Mouse (Mus musculus): Measurements from ENCODE around the gene Gramd4.
"Not testable (repeated sequence)": the region's sequence is repeated elsewhere in the genome, so short reads cannot be mapped to it uniquely, and the experiment has no call there.

Gramd4 gene

DNA sequence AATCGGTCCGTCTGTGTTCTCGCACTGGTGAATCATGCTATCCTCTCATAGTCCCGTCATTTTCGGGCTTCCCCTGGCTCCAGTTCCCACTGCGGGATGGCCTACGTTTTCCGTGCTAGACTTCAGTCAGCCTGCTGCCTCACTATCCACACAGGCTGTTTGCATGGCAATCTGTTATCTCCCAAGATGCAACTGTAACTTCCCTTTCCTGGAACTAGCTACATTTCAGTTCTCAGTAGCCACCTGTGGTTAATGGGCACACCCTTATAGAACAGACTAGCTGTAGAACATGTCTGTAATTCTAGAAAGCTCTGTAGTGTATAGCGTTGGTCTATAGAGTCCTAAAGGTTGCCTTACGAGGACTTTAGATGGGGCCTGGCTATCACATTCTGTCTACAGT lies 6.3 kb upstream of the Gramd4 start:
- DNase-seq (ENCODE audit: low spot score), result no peak

DNA sequence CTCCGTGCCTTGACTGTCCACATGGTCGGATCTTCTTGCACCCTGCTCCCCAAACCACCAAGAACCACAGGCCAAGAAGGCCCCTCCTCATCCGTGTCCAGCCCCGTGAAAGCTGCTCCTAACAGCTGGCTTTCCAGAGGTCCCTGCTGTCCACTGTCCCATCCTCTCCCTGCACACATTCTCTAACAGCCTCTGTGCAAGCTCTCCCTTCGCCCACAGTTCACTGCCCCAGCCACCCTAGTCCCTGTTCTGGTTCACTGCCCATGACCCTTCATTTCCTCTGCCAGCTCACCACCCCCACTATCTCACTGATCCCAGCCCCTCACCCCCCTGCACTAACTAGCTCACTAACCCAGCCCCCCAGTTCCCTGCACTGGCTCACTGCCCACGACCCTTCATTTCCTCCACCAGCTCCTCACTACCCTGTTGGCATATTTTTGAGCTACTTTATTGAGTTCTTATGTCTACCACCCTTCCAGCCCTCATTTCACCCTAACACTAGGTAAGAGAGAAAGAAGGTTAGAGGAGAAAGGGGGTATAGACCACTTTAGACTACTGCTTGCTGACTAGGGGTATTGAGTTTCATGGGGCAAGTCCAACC lies 5.5 kb upstream of the Gramd4 start:
- DNase-seq (ENCODE audit: low spot score), result no peak

DNA sequence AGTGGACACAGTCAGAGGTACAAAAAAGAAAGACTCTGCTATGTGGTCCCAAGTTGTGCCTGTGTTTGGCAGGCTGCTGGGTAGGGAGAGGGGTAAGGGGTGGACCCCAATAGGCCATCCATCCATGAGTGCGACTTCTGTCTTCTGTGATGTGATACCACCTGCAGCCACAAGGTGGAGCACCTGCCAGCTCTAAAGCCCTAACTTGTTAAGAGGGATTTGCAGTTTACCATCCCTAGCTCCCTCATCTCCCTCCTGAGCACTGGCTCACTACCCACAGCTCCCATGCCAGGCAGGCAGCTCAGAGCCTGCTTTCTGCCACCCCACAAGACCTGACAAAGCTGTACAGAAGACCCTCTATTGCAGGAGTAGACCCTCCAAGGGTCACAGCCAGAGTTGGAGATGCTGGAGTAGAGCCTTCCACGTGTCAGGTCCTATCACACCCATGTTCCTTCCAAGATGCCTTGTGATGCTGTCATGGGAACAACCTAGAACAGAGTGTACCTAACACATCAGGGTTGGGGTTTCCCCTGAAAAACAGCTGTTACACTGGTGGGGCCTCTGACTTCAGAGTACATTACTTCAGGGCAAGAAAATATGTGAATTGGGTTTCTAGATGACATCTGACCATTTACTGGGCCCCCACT lies 3.5 kb upstream of the Gramd4 start:
- peak; percentile 90 for DNase-seq (ENCODE audit: low spot score)

- DNase-seq (ENCODE audit: low spot score), result not testable (repeated sequence)
Measured at GRCm38 (mm10) chr15:86054861-86055260, 2.6 kb upstream of the Gramd4 start.

DNA sequence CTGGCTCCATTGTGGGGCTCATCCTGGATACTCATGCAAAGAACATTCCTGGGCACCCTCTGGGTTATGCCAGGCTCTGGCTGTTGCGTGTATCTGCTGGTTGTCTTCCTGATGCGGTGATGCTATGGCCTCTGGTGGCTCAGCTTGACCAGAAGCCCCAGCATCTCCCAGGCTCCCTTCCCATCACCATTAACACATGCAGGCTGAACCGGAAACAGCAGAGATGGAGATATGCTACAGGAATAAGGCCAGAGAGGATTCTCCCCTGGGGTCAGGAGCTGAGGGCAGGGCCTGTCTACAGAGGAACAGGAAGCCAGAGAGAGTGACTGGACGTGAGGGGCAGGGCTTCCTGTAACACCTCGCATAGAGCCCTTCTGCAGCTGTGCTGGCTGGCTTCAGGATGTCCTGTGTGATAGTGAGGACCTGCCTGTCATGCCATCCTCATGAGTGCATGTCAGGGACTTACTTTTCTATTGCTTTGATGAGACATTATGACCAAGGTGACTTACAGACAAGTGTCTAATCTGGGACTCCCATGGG lies 1.2 kb upstream of the Gramd4 start:
- DNase-seq (ENCODE audit: low spot score), result no peak

DNA sequence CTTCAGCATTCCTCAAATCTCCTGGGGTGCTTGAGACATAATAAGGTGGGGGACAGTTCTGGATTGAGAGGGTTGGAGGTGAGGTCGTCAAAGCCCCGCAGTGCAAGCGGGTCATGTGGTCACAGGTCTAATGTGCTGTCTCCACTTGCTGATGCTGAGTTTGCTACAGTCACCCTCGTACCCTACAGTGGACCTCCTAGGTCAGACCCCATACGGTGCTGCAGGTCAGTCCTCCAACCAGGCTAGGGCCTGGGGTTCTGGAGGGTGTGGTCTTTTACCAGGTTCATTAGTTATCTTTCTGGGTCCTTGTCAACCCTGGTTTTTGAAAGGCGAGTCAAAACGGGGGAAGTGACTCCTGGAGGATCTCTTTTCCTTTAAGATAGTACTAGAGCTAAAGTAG lies 413 bp downstream of the Gramd4 start:
- no peak for DNase-seq (ENCODE audit: low spot score)

- DNase-seq (ENCODE audit: low spot score), result peak; percentile 84
Measured at GRCm38 (mm10) chr15:86058394-86058915, 960 bp downstream of the Gramd4 start.

DNA sequence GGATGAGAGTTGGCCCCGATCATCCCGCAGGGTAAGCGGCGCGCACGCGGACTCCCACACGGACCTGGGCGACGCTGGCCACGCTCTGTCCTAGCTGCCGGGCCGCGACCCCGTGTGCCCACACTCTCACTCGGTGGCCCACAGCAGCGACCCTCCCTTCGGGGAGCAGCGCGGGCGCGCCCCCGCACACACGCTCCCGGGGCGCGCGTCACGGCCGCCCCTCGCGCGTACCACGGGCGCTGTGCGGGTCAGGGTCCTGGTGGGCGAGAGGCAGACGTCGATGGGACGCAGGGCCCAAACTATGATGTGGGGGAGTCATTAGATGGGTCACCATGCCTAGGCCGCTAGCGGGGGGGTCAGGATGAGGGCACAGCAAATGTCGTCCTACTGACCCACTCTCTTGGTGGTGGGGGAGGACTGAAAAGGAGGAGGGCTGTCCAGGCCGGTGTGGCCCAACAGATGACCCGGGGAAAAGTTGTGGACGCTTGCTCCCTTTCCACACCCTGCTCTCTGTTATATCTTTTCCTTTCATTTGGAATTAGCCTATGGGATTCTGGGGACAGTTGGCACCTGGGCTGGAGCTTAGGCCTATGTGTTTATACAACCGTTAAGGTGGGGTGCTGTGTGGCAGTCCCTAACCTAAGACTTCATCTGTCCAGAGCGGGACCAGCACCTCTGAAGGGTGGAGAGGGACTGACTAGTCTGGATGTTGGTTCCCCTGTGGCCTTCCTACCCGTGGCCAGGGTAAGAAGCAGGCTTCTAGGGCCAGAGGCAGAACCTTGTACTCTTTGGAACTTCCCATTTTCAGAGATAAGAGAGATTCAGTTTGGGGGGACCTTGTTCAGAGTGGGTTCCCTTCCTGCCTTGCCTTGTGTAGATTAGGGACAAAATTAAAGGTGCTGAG lies 1.7 kb downstream of the Gramd4 start:
- no peak for DNase-seq (ENCODE audit: low spot score)

DNA sequence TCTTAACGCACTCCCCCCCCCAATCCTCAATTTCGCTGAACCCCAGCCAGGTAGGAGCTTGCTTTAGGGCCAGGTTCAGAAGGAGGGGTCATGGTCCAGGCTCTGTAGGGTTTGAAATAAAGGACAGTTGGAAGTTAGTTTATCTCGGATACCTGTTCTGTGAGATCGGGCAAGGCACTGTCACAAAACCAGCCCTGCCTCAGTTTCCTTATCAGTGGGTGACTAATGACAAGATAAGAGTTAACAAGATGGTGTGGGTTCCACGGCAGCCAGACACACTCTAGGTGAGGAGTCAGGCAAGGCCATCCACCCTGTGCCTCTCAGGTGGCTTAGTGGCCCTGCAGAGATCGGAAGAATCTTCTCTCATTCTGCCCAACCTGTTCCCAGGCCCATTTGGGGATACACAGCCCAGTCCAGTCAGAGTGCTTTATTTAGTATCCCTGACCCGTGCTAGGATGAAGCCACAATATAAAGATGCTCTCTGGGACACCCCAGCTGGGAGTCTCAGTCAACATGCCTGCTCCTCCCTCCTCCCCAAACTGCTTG lies 2.4 kb downstream of the Gramd4 start:
- DNase-seq (ENCODE audit: low spot score), result no peak

GRCm38 (mm10) chr15:86060581-86060980 lies 3.1 kb downstream of the Gramd4 start:
- DNase-seq (ENCODE audit: low spot score), result no peak

- no peak for DNase-seq (ENCODE audit: low spot score)
Measured at GRCm38 (mm10) chr15:86061221-86061620, 3.7 kb downstream of the Gramd4 start.

DNA sequence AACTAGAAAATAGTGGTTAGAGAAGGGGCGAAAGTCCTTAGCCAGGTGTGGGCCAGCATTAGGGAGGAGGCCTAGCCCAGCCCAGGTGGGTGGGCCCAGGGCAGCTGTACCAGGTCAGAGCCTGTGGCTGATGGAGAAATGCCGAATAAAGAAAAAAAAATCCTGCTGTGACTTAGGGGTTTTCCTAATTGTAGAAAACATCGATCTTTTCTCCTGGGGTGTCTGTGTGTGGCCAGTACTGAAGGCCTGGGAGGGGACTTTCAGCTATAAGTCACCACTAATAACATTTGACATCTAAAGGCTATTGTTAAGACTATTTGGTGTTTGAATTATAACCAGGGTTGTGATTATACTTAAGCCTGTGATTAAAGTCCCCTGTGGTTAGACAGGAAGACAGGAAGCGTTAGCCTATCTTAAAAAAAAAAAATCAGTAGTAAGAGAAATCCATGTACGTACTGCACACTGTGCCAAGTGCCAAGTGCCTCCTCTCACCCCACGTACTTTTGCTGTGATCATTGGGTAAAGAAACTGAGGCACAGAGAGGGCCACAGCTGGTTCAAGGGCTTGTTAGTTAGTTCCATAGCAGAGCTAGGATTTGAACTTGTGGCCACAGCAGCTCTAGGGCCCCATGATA lies 4.5 kb downstream of the Gramd4 start:
- no peak for DNase-seq (ENCODE audit: low spot score)

GRCm38 (mm10) chr15:86064191-86064849 lies 6.8 kb downstream of the Gramd4 start:
- DNase-seq (ENCODE audit: low spot score), result no peak

GRCm38 (mm10) chr15:86064850-86065229 lies 7.3 kb downstream of the Gramd4 start:
- DNase-seq (ENCODE audit: low spot score), result no peak

- DNase-seq (ENCODE audit: low spot score), result no peak
Measured at GRCm38 (mm10) chr15:86065367-86065766, 7.9 kb downstream of the Gramd4 start.

DNA sequence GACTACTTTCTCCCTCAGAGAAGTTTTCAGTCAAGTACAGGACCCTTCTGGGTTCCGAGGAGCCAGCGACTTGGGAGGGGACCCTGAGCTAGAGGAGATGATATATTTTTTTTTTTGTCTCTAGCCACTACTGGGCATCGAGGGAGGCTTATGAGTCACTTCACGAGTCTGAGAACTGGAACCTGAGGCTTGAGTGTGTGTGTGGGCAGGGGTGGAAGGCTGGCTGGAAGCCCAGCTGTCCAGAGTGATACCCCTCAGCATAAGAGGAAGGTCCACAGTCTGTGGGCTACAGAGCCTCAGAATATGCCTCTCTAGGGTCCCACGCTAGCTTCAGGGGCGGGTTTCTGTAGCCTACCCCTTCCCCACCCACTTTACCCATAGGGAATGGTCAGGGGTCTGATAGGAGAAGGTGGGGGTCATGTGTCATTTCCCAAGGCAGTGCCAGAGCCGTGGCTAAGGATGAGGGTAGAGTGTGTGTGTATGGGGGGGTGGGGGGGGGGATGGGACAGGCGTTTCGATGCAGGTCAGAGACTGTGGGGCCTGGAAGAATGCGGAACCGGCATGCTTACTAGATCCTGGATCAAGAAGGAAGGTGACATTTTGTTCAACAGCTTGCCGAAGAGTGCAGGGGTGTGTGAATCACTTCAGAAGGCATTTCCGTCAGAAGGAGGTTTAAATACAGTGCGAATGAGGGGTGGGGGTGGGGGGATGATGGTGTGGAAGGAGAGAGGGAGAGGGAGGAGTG lies 9.5 kb downstream of the Gramd4 start:
- DNase-seq (ENCODE audit: low spot score), result no peak

- DNase-seq (ENCODE audit: low spot score), result no peak
Measured at GRCm38 (mm10) chr15:86067581-86067910, 10.1 kb downstream of the Gramd4 start.

DNA sequence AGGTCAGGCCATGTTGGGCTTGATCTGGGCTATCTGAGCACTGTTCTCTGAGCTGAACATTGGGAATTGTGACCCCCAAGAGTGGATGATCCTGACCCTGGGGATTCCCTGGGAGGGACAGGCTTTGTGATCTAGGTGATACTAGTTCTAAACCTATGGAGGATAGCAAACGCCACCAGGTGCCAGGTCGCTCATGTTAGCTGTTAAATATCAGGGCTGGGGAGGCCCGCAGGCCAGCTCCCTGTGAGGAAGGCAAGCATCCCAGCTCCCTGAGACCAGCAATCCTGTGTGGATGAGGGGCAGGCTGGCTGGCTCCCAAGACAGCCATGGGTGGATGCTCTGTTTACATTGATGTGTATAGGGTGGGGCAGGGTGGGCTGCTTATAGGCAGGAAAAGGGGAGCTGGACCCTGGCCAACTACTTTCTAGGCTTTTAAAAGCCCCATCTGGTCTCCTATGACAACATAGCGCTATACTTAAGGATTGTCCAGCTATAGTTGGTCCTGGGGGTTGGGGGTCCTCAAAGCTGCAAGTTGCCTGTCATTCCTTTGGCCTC lies 10.5 kb downstream of the Gramd4 start:
- no peak for DNase-seq (ENCODE audit: low spot score)

DNA sequence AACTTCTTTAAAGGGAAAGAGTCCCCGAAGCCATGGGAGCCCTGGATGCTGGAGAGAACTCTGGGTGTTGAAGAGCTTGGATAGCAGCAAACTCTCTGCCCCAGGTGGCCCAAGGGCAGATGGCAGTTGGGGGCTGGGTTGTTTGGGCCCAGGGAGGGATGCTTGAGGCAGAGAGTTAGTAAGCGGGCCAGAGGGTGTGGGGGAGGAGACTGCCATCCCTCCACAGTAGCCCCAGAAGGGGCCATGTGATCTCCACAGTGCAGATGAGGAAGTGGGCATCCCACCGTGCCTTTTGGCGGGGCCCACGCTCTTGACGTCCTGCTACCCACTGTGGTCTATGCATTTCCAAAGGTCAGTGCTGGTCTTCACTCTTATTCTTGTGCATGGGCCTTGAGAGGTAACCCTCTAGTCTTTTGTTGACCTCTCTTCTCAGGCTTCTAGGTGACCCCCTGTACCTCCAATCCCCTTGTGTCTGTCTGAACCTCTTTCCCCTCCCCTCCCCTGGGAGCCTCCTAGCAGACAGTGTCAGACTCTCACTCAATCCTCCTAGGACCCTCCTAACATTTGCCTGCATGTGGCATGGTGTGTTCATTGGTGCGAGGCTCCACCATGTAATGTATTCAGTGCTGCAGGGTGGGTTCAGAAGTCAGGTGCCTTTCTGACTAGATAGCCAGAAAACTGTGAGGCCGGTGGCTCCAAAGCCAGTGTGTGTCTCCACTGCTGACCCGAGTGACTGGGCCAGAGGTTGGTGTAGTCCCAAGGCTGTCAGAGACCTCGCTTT lies 11.7 kb downstream of the Gramd4 start:
- DNase-seq (ENCODE audit: low spot score), result no peak

GRCm38 (mm10) chr15:86070368-86070767 lies 12.9 kb downstream of the Gramd4 start:
- DNase-seq (ENCODE audit: low spot score), result no peak

Measured in embryo, embryonic 10.5 days (tissue).